Mouse (Mus musculus) mouse trophoblast stem cell (cell line): ENCODE results near the gene Tspan9.

ENCODE experiments used
- in situ Hi-C, 2 experiments: fragments of 300-500 bp; cut with MseI, MboI; formaldehyde crosslinking; loops; 2 replicates in 1 of 2; 3 replicates in 1 of 2; pipeline ENCODE4 v1.15.1; 2025

Gene Tspan9

DNA sequence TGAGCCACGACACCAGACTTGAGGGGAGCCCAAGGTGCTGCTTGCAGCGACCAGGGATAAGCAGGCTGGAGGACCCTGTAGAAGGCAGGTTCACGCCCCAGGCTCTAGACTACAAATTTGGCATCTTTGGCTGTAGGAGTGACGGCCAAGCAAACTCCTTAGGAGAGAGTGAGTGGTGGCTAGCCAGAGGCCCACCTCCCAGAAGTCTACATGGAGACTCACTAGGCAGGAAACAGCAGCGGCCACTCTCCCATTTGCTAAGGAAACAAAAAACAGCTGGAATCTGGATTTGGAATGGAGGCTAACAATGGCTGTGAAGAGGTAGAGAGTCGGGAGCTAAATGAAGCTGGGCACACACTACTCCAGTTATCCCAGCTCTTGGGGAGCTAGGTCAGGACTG, 104.8 kb downstream of the Tspan9 start:
- in situ Hi-C loops, result no loop called here

DNA sequence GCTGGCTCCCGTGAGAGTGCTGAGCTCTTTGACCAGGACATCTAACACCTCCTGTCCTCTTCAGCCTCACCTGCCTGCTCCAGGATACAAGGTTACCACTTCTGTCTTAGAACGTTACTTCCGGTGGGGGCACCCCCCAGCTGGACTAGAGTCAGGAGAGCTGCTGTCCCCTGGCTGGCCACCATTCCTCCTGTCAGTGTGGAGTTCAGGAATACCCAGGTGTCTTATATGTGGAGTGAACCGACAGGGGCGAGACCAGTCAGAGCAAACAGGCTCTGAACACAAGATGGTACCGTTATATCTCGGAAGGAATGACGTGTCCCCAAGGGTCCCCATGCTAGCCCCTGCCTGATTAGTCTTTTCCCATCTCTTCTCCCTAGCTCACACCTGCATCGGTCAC, 106.8 kb downstream of the Tspan9 start:
- in situ Hi-C loops, result no loop called here

DNA sequence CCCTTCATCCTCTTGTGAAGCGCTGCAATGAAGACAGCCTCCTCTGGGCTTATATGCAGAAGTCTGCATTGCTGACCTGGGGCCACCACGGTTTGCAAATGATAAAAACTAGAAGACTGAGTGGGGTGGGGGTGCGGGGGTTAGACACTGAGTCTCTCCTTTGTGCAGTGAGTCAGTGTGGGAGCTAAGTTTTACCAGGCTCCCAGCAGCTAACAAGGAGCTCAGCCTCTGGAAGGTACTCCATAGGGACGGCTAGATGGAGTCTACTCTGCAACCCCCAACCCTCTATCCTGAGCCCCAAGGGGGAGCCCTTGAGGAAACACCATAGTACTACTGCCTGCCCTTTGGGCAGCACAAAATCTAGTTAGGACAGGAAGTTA, 107.5 kb downstream of the Tspan9 start:
- in situ Hi-C loops, result no loop called here

DNA sequence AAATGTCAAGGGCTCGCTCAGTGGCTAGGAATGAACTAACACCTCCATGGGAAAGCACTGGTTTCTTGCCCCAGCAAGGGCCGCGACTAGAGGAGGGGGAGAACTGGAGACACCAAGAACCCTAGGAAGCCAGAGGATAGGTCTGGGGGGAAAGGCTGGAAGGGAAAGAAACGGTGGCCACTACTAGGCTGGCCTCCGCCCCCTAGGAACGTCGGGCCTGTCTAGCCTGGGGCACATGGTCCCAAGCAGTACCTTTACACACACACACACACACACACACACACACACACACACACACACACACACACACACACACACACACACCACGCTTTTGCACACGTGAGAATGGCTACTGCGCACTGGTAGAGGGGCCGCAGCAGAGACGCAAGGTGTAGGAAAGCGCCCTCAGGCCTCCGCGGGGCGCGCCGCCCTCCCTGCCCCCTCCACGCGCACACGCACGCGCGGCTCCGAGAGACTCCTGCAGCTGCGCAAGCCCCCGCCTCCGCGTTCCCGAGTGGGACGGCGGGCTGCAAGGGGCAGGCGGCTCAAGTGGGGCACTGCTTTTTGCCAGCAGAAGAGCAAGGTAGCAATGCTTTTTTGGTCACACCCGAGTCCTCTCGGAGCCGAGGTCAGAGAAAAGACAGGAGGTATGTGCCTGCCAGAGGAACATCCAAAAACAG, 108.0 kb downstream of the Tspan9 start:
- in situ Hi-C loops, result no loop called here

DNA sequence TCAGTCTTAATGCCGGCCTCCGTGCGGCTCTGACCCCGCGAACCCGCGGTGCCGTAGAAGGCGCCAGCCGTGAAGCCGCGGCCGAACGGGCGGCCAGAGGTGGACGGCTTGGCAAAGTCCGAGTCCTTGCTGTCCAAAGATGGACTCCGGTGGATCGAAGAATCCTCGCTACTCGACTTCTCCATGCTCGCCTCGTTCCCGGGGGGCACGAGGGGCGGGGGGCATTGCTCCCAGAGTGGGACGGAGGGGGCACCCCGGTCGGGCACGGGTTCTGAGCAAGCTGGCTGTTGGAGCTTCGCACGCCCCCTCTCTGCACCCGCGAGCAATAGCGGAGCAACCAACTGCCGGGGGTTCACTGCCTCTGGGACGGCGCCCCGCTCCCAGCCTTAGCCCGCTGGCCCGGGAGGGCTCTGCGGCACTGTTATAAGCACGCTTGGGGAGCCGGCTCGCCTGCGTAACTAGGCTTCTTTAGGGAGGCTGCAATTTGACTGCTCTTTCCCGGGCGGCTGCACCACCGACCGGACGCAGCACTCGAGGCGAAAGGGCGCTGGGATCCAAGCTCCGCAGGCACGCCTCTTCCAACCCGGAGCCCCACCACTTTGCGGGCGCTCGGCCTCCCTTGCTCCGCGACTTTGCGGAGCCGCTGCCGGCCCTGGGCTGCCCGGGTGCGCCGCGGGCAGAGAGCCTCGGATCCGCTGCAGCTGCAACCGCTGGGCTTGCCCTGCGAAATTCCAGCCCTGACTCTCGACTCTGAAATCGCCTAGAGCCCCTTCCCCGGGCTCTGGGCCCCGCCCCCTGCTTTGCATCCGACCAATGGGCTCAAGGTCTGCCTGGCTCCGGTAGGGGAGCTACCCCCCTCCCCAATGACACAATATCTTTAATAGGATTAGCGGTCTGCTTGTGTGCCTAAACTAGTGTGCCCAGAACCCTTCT, 108.8 kb downstream of the Tspan9 start:
- in situ Hi-C loops, result no loop called here

DNA sequence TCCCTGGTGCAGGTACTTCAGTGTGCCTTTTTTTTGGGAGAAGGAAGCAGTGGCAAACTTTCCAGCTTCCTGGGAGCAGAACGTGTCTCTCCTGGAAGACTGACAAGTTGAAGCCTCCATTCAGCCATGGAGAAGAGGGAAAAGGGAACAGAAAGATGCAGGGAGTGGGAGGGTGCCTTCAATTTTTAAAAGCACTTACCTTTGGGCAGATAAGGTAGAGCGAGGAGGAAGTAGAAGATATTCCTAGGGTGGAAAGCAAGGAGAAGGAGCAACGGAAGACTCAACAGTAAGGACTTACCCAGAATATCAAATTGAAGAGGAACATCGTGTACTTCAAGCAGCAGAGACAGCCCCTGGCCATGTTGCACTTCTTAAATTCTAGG, 109.5 kb downstream of the Tspan9 start:
- in situ Hi-C loops, result no loop called here

DNA sequence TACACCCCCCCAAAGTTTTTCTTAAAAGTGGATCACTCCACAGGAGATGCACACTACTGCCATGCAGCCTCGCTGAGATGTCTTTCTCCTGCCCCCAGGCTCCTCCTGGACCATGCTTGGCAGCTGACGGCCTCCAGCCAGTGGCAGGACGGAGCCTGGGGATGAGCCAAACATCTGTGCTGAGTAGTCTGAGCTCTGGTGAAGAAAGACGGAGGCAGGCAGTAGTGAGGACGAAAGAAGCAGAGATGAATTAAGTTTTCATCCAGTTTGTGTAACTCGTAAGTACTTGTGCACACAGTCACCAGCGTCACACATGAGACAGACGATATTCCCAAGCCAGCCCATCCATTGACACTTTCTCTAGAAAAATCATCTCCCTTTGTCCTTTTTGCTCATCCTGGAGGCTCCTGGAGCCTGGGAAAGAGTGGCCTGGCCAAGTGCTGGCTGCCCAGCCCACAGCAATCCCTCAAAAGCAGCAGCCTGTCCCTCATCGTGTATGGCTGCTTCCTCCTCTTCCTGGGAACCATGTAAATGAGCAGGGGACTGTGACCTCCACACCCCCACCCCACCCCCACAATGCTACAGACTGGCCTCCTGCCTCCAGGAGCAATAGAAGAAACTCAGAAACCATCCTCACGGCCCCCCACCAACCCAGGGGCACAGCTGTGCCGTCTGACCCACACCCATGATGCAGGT, 110.1 kb downstream of the Tspan9 start:
- in situ Hi-C loops, result no loop called here

DNA sequence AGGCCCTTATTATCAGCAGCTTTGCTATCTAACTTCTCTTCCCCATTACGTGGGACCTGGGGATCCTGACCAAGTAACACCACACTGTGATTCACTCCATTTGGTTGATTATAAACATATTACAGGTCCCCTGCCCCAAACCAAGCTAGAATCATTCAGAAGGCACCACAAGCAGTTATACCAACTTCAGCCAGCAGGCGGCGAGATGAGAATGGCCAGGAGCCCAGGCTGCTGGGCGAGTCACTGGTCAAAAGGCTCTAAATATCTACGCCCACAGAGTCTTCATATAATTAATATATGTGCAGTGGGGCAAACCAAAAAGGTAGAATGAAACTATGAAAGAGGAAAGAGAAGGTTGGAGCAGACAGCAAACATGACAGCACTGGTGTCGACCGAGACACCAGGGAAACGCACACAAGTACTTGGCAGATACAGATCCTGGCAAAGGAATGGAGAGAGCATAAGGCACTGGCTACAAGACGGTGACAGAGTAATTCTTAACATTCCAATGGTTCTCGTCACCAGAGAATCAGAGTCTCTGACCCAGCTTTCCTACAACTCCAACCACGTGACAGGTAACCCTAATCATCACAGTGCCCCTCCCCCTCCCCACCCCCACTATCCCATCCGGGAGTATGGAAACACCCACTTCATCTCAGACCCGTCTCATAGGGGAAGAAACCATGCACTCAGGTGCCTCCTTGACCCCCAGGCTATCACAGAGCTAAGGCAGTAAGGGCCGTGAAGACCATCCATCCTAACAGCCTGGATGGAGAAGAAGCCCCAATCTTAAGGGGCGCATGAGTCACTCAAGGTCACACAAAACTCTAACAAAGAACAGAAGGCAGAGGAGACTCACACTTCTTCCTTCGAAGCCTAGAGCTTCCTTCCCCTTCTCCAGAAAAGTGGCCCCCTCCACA, 110.9 kb downstream of the Tspan9 start:
- in situ Hi-C loops, result no loop called here

DNA sequence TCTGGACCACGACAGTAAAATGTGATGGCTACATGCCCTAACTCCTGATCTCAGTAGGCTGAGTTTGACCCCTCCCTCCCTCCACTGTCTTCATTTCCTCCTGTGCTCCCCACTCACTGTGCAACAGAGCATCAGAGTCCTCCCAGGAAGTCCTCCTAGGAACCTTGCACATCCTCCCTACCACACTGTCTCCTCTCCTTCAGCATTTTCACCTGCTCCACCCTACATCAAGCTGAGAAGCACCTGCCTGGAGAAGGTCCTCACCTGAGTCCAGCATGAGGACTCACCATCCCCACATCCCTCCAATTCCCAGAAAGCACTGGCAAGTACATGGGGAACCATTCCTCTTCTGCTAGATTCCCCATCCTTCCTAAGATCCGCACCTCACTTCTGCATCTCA, 111.8 kb downstream of the Tspan9 start:
- in situ Hi-C loops, result no loop called here

DNA sequence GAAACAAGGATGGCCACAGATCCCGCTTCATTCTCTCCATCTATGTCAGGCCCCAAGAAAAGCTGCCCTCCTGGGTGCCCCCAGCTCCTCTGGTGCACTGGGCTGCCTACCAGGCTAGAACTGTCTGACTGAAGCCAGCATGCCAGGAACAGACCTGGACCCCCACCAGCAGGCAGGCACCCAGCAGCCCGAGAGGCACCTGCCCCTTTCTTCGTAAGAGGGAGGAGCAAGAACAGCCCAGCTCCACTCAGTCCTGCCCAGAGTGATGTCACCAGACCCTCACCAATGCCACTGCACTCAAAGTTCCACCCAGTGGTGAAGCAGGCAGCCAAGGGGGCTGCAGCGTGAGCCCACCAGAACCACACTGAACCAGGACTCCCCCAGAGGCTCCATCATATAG, 112.3 kb downstream of the Tspan9 start:
- in situ Hi-C loops, result no loop called here

DNA sequence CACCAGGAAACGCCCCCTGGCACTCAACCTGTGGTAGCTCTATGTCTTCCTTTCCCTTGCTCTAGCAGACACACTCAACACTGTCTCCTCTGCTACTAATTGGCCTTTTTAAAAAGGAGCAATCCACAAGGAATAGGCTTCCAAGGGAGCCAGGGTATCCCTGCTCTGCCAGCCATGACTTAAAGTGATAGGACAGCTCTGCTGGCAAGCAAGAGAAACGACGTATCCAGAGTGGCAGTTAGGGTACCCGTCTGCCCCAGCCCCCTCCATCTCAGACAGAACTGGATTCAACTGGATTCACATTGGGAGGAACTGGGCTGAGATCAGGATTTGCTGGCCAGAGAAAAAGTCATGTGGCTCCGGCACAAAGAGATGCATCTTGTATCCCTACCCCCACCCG, 112.9 kb downstream of the Tspan9 start:
- in situ Hi-C loops, result no loop called here

DNA sequence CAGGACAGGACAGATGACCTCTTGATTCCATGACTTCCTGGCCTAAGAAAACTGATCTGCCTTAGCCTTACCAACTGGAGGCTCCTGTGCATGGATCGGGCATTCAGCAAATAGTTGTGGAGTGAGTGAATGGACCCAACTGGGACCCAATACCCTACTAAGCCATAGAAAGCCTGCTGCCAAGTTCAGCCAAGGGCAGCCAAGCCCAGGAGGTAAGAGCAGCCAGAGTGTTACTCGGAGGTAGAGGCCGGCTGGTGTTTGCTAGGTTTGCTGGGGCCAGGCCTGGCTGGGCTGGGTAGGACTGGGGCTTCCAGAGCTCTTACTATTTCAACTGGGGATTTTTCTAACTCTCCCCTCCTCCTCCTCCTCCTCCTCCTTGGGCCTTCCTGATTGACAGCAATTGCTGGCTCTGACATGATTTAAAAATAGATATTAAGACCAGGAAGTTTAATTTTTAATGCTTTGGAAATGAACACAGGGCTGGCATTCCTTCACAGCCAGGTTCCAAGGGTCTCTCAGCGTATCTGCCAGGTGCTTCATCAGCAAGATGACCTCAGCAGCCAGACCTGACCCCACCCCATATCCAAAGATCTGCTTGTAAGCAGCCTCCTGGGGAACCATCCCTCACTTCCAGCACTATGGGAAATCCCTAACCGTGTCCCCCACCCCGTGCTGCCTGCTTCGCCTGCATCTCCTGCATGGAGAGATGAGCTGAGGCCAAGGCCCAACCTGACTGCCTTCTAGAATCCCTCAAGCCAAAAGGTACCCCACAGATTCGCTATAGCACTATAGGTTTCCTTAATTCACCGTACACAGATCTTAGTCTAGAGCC, 113.7 kb downstream of the Tspan9 start:
- in situ Hi-C loops, result no loop called here

DNA sequence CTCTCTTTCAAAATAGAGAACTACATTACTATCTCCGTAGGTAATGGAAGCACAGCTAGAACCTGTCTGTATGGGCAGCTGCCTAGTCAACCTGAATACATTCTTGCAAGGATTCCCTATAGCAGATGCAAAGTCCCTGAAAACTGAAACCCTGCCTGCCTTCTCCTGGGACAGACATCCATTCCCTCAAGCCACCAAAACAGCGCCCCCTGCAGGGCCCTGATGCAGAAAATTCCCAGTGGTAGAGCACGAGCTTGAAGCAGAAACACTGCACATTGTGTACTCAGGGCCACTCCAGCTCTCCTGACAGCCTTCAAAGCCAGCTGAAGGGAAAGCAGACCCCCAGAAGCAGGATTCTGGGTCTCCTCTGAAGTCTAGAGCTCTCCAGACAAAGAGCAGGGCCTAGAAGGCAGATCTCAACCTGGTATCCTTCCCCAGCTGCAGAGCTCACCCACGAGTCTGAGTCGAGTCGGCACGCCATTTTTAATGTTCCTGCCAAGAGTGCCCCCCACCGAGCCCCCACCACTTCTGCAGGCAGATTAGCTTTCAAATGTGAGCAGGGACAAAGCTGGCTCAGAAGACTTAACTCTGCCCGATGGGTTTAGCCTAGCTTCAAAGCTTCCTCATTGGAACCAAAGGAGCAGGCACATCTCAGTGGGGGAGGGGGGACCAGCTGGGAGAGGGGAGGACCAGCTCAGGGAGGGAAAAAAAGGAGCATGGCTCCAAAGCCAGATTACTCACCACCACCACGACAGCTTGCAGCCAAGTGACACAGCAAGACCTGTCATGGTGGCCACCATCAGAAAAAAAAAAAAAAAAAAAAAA, 115.1 kb downstream of the Tspan9 start:
- in situ Hi-C loops, result no loop called here

DNA sequence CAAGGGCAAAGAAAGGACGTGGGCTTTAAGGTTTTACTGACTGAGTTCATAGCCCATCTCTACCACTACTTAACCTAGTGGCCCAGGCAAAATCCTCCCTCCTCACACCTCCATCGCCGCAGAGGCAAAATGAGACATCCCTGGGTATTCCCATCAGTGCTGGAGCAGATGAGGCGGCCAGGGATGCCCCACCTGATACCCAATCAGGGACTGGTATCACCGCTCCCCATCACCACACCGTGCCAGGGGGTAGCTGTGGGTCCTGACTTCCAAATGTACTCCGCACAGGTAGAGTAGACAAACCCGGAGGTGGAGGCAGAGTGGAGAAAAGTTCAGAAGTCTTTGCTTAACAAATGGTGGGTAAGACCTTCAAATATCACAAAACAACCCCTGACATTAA, 117.4 kb downstream of the Tspan9 start:
- in situ Hi-C loops, result no loop called here

DNA sequence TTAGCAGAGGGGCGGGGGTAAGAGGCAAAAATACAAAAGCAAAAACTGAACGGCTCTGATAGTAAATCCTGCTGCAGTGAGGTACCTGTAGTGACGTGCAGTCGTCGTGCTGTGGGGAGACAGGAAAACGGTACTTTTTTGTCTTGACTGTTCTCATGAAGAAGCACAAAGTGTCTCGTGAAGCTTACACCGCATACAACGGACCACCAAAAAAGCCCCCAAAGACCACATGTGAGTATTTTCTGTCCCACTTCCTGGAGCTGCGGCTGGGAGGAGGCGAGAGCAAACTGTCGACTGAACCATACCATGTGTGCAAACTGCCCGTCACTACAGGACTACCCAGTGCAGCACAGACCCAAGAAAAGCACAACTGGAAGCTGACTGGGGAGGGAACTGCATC, 117.8 kb downstream of the Tspan9 start:
- in situ Hi-C loops, result no loop called here

DNA sequence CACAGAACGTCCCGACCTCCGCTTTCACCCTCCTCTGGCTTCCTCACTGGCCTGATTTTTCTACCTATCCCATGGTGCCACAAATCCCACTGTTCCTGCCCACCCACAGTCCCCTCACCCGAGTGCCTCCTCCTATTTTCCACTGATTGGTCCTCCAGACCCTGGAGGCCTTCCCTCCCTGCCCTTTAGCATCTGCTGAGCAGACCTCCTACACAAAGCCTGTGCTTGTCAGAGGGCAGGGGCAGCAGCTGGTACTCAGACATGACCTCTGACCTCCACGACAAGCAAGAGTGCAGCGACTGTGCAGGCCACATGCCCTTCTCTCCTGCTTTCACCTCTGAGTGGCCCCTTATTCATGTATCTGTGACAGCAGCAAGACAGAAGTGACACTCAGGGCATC, 121.2 kb downstream of the Tspan9 start:
- in situ Hi-C loops, result no loop called here

DNA sequence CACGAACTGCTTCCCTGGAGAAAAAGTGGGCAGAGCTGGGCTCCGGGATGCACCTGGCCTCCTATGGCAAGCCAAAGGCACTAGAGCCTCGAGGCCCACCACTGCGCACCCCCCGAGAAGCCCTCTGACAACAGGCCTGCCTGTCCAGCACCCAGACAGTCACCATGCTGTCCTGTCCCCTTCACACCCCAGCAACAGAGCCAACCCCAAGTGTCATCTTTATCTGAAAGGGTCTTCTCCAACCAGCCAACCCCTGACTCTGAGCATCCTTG, 121.5 kb downstream of the Tspan9 start:
- in situ Hi-C loops, result no loop called here

DNA sequence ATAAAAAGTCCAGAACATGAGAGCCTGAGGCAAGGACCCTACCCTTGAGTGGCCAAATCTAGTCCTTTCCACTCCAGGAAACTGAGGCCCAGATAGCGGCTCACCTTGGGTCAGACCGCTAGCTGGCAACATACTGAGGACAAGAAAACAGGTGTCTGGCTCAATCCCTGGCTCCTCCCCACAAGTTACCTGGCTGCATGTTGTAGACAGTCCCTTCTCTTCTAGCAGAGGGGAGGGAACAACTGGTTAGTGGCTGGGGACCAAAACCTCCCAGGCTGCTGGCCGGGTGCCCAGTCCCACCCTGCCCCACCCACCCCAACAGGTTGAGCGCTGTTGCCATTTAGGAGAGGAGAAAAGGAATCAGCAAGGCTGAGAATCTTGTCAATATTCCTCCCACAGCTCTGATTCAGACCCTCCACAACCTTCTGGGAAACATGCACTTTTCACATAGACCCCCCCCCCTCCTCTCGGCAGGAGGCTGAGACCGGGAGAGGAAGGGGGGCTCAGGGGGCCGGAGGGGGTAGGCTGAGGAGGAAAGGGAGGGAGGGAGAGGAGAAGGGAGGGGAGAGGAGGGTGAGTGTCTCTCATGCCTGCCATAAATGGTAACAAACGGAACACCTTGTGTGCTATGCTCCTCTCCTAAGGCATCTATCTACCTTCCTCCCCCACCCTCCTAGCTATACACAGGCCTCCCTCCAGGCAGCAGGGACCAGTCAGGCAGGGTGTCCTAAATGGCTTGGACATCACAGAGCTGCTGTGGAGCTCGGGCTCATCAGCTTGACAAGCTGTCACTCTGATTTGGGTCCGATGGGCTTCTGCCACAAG, 122.1 kb downstream of the Tspan9 start:
- in situ Hi-C loops, result no loop called here

DNA sequence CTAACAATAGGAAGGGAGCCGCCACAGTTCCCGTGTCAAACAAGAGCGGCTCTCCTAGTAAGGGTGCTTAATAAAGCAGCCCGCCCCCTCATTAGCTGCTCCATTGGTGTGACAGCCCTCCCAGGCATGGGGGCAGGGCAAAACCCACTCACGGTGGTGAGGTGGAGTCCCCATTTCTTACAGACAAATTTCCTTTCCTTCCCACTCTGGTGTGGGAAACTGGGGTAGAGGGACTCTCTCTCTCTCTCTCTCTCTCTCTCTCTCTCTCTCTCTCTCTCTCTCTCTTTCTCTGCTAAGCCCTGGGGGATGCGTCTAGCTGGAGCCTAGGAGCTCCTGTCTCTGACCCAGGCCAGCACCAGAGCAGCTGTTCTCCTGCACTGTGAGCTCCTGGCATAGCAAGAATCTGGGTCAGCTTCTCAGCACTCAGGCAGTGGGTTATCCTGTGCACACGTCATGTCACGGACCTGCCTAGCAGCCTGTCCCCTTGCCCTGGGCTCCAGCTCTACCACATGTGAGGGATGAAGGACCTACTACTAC, 122.8 kb downstream of the Tspan9 start:
- in situ Hi-C loops, result no loop called here
